Mouse (Mus musculus) megakaryocyte progenitor cell, adult 5-6 weeks (primary cell): ENCODE measurements at regions not wholly inside any gene's neighbourhood (a gene's known extent, or its start where the extent isn't known, plus 50 kb on each side); places are given as distances from the start of the nearest gene placed in this dataset.
A peak's percentile ranks its signal among the peaks of the same experiment; 100 is the strongest.

Experiments used
- ATAC-seq: replicated peaks from 2 replicates; pipeline ENCODE4 v1.8.0; 2016; ENCODE audit warnings: mild to moderate bottlenecking, moderate TSS enrichment, inconsistent platforms; ENCODE audit not compliant: poor library complexity

- ATAC-seq: no peak
These were observed 61.7 kb downstream of the Thnsl1 start for GRCm38 (mm10) chr2:21267149-21267761.

GRCm38 (mm10) chr2:21269989-21270846 lies 64.7 kb downstream of the Thnsl1 start:
- peak; percentile 64 for ATAC-seq

GRCm38 (mm10) chr2:21273416-21273815 lies 67.9 kb downstream of the Thnsl1 start:
- ATAC-seq: no peak

- ATAC-seq: no peak
These were observed 69.8 kb downstream of the Thnsl1 start for GRCm38 (mm10) chr2:21275315-21275714.

GRCm38 (mm10) chr2:21280794-21281420 lies 75.4 kb downstream of the Thnsl1 start:
- peak; percentile 98 for ATAC-seq

- no peak for ATAC-seq
These were observed 77.1 kb downstream of the Thnsl1 start for GRCm38 (mm10) chr2:21282505-21283200.

- no peak for ATAC-seq
These were observed 79.4 kb downstream of the Thnsl1 start for GRCm38 (mm10) chr2:21284881-21285280.

- ATAC-seq: no peak
These were observed 79.6 kb upstream of the Gpr158 start for GRCm38 (mm10) chr2:21287786-21288185.

GRCm38 (mm10) chr2:21292669-21293151 lies 74.6 kb upstream of the Gpr158 start:
- ATAC-seq: no peak

GRCm38 (mm10) chr2:21294002-21294401 lies 73.3 kb upstream of the Gpr158 start:
- ATAC-seq: no peak

- no peak for ATAC-seq
These were observed 67.7 kb upstream of the Gpr158 start for GRCm38 (mm10) chr2:21299681-21300080.
